Mouse (Mus musculus): ENCODE results near the gene Myh7.

DNA sequence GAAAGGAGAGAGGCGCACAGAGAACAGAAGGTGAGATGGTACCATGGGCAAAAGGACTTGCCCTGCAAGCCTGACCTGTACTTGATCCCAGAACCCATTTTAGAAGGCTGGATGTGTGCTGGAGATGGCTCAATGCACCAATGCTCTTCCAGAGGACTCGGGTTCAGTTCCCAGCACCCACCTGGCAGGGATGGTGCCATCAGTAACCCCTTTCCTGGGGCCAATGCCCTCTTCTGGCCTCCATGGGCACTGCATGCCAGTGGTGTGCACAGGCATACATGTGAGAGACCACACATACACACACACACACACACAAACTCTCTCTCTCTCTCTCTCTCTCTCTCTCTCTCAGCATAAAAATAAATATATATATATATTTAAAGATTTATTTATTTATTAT, 7.0 kb upstream of the Myh7 start:
- no peak; the same call in 1 of the 2 replicates for TF ChIP-seq EP300 (IDR thresholded peaks at IDR 0.05; ENCODE audit: low read depth)
- TF ChIP-seq CTCF (IDR thresholded peaks at IDR 0.05; ENCODE audit: low read depth) = peak; percentile 21

Measured in heart, postnatal 0 days (tissue).